Mouse (Mus musculus) lung, adult 2 months (tissue): Measurements from ENCODE around the gene Pdgfra.

Source experiments
- CTCF ChIP-seq: fragments of 200-500 bp; IDR thresholded peaks from 2 replicates; pipeline ENCODE4 v1.5.1; 2011; ENCODE audit warnings: mild to moderate bottlenecking, low read length, control low read depth; ENCODE audit not compliant: insufficient read depth
- POLR2A ChIP-seq: fragments of 200-500 bp; IDR thresholded peaks from 2 replicates; pipeline ENCODE4 v1.6.1; 2011; ENCODE audit warnings: low read depth, mild to moderate bottlenecking, control low read depth, low read length, borderline replicate concordance; ENCODE audit errors: extremely low read depth

DNA sequence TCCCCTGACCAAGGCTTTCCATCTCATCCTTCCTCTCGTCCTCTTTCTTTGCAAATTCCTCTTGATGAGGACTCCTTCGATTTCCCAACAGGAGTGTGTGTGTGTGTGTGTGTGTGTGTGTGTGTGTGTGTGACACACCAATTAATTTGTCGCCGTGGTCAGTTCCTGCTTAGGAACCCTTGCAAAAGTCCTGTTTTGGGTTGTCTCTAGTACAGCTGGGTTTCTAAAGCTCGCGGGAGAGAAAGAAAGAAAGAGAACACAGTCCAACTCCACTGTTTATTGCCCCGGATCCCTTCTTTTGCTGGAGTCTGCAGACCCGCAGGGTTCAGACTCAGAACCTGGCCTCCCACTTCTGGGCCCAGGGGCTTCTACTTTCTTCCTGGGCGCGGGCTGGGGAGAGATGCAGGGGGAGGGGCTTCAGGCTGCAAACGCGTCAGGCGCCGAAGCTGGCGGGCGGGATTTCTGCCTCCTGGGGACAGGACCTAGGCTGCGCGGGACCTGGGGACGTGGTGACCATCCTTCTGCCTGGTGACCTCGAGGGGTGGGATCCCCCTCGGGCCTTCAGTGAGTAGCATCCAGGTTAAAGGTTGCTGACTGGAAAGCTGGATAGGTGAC lies 2.6 kb downstream of the Pdgfra start:
- no peak for TF ChIP-seq CTCF
- 0 out of 2 replicates have a peak, but pooled peaks have one; percentile 20 for TF ChIP-seq POLR2A
